Mouse (Mus musculus) retina, adult 2 months (tissue): Measurements from ENCODE around the gene Kank2.
A peak's percentile ranks its signal among the peaks of the same experiment; 100 is the strongest.

ENCODE experiments used
- DNase-seq: peaks from one replicate; pipeline ENCODE4 v3.0.0-alpha.2; 2012; ENCODE audit warnings: low read depth, low spot score

Kank2 gene

GRCm38 (mm10) chr9:21751347-21751746, 47.2 kb downstream of the Kank2 start:
- no peak for DNase-seq

DNA sequence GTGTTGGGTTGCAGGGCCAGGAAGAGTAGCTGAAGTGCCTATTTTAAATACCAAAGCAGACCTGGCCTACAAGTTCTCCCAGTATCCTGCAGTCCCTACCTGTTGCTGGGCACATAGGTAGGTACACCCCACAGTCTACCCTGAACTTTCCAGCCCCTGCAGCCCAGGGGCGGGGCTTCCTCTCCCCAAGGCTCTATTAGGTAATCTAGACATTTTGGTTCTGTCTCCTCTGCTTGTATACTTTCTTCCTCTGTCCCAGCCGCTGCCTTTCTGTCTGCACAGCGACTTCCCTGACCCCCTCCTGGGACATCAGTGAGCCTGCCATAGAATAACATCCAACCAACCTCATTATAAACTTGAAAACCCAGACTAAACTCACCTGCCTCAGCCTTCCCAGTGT, 48.2 kb downstream of the Kank2 start:
- no peak for DNase-seq

DNA sequence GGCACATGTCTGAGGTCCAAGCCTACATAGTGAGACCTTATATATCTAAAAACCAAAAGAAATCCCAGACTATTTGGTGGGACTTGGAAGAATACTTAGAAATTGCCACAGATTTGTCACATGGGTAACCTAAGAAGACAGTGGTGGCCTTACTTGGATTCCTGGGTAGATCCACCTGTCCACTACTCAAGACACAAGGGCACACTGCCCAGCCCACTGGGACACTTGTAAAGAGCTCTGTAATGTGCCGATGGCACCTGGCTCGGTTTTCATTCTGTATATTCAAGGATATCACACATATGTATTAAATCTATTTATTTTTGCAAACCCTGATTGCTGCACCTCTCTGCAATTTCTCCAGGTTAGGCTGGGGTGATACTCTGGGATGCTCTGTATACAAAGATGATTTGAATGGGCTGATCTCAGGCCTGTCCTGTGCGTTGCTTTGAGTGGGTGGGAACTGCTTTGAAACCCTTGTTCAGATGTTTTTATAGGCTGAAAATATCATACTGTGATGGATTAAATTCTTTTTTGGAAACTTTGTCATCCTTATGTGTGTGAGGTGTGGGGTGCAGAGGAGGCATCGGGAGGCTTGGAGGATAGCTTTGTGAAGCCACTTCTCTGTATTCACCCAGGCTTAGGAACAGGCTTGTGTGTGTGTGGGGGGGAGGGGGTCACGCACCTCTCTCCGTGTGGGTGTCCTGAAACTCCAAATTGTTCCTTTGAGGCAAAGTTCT, 49.0 kb downstream of the Kank2 start:
- DNase-seq, result no peak

DNA sequence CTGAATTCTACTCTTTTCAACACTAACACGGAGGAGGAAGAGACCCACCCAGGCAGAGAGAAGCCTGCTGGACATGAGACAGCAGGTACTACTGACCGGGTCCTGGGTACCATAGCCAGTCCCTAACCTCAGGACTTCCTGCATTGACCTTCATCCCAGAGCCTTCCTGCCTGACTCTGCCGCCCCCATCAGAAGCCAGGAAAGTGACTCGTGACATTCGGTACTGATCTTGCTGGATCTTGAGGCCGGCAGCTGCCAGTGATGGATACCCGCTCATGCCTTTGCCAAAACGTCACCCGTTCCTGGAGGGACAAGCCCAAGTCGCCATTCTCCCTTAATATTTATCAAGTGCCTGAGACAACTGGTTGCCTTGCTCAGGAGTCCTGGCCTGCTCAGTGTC, 50.1 kb downstream of the Kank2 start:
- DNase-seq, result no peak

DNA sequence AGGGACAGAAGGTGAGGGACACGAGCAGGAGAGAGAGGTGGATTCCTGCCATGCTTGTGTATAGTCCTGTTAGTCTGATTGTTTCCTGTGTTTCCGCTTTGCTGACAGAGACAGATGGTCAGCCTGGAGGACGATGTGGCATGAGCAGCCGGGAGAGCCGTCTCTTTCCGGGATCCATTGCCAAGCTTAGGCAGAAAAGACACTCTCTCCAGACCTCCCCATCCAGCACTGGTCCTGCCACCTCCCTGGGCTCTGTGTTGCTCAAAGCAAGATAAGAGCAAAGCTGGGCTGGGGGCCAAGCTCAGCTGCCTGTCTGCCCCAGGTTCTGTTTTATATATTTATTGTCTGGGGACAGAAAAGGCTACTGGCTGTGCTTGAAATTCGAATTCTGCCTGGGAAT, 50.5 kb downstream of the Kank2 start:
- DNase-seq, result no peak

GRCm38 (mm10) chr9:21747238-21747774, 51.2 kb downstream of the Kank2 start:
- DNase-seq, result no peak

DNA sequence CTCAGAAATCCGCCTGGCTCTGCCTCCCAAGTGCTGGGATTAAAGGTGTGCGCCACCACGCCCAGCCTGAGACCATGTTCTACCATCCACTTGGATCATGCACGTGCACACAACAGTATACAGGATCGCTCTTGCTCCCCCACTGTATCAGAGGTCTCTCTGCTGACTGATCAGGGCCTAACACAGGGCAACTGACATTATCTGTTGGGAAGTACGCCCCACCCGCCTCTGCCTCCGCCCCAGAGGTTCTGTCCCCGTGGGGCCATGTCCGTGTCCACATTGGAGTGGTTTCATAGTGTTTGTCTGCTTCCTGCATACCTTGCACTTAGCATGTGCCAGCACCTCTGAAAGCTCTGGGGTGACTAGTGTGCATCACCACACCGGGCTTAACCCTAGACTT, 57.0 kb downstream of the Kank2 start:
- no peak for DNase-seq

DNA sequence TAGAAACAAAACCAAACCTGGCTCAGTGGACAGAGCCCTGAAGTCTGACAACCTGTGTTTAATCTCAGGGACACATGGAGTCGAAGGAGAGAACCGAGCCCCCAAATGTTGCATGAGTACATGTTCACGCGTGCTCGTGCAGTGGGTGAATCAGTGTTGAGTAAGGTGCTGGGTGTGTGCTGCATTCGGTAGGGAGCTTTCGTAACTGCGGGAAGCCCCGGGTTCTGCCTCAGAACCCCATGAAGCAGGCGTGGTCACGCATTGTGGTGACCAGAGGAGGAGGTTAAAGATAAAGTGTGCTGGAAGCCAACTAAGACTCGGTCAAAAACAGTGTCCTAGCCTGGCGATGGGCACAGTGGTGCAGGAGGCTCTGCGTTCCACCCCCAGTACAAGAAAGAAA, 58.1 kb downstream of the Kank2 start:
- DNase-seq, result no peak

- no peak for DNase-seq
These were observed 59.8 kb downstream of the Kank2 start for GRCm38 (mm10) chr9:21738776-21739175.

DNA sequence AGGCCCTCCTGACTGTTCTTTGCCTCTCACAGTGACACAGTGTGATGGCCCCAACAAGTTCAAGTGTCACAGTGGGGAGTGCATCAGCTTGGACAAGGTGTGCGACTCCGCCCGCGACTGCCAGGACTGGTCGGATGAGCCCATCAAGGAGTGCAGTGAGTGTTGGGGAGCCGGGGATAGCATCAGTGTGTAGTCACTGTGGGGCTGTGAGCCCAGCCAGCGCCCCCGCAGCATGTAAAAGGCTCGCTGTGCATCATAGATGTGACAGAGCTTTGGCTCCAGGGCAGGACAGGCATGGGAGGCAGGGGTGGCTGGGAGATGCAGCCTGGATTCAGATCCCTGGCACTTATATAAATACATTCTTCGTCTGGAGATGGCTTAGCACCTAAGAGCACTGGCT, 61.4 kb downstream of the Kank2 start:
- no peak for DNase-seq

GRCm38 (mm10) chr9:21736580-21736979, 62.0 kb downstream of the Kank2 start:
- no peak for DNase-seq

- DNase-seq, result no peak
These were observed 63.4 kb downstream of the Kank2 start for GRCm38 (mm10) chr9:21735126-21735525.

DNA sequence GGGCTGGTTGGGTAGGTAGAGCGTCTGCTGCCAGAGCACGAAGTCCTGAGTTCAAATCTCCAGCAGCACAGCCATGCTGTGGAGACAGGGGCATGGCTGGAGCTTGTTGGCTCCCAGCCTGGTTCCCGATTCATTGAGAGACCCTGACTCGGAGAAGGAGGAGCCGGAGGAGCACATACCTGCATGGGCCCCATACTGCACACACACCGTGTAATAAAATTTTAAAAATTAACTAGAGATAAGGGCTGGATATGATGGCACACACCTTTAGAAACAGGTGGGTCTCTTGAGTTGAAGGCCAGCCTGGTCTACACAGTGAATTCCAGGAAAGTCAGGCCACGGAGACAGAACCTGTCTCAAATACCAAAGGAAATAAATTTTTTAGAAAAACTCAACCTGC, 64.6 kb downstream of the Kank2 start:
- DNase-seq, result no peak

GRCm38 (mm10) chr9:21733446-21733845, 65.1 kb downstream of the Kank2 start:
- DNase-seq, result no peak

DNA sequence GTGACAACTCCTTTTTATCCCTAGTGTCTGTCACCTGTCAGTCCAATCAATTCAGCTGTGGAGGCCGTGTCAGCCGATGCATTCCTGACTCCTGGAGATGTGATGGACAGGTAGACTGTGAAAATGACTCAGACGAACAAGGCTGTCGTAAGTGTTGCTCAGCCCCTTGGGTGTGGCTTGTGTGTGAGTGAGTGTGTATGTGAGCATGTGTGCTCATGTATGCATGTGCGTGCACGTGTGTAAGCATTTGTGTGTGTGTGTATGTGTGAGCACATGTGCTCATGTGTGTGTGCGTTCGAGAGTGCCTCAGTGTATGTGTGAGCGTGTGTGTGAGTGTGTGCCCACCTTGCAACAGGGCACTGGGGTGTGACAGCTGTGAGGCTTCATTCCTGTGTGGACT, 66.3 kb downstream of the Kank2 start:
- no peak for DNase-seq

DNA sequence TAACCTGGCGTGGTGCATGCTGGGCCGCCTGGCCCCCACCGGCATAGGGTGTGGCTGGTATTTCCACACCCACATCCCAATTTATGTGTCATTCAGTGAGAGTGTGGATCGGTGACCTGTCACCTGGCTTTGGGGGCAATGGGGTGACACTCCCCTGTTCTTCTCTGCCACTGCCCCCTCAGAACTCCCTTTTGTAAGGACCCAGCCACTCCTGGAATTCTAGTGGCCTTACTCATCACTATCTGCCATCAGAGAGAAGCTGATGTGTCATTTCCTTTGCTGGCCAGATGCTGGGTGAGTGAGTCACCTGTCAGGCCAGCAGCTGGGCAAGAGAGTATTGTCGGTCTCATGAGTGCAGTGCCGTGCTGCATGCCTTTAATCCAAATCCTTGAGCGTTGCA, 69.3 kb downstream of the Kank2 start:
- no peak for DNase-seq

DNA sequence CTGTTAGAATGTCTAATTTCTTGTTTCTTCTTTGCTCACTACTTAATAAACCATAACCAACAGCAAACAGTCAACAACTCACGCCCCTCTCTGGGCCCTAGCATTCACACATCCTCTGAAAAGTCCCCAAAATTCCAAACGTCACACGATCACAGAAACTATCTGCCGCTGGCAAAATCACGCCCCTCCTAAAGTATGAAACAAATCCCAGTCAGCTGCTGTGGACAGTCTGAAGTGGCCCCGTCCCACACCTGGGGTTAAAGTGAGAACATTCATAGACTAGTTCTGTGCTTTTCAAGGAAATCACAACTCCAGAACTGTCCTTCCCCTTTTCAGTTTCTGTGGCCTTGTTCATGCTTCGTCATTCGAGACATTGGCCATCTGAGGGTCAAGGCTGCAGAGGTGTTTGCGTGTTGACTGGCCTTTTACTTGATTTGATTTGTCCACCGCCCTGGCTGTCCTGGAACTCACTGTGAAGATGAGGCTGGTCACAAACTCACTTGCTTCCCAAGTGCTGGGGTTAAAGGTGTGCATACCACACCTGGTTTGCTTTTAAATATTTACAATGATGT, 70.2 kb downstream of the Kank2 start:
- no peak for DNase-seq

DNA sequence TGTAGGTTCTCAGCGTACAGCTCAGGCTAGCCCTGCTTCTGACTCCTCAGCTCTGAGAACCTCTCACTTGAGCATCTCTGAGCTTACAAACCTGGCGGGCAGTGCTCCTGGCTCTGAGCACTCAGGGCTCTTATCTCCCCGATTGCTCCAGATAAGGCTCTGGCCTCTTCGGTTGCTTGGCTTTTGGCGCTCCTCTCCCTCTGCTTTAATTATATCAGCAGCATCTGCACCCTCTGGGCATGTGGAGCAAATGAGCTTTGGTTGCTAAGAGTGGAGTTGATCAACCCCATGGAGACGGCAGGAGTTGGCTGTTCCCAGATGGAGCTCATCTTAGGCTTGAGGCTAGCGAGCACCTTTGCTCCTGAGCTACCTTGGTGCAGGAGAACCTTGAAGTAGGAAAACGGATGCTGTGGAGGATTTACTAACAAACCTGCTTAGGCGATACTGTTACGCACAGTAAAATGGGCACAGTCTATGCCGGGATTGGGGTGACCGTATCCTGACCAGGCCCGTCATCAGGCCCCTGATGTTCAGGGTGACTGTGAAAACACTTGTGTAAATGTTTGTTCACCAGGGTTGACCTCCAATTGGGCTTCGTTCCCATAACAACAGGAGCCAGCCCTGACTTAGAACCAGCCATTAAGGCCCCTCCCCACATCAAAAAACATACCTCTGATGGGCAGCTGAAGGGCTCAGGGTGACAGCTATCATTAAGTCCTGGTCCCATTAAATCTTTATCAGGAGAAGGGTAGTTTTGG, 72.1 kb downstream of the Kank2 start:
- no peak for DNase-seq

DNA sequence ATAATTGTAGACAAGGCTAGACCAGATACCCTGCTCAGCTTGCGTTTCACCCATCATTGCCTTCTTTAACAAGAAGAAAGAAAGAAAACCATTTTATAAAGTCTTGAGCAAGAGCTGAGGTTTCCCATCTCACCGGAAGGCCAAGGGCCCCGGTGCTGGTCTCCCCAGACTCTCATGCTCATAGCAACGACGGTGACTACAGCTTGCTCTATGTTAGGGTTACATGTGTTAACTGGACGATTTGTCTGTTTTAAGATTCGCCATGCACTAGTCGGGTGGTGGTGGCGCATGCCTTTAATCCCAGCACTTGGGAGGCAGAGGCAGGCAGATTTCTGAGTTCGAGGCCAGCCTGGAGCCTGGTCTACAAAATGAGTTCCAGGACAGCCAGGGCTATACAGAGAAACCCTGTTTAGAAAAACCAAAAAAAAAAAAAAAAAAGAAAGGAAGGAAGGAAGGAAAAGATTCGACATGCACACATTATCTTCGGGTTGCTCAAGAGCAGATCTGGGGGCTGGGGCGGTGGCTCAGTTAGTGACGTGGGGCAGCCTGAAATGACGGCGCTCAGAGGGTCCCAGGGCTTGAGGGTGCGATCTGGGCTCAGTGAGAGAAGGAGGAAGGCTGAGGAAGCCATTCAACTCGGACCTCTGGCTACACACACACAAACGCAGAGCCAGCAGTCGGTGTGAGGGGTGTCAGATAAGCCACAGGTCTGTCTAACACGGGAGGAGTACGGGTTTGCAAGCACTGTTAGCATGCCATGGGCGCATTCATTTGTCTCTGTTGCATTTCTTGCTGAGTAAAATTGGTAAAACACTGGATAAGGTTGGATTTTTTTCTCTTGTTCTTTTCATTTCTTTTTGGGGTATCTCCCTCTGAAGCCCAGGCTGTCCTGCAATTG, 73.1 kb downstream of the Kank2 start:
- no peak for DNase-seq

DNA sequence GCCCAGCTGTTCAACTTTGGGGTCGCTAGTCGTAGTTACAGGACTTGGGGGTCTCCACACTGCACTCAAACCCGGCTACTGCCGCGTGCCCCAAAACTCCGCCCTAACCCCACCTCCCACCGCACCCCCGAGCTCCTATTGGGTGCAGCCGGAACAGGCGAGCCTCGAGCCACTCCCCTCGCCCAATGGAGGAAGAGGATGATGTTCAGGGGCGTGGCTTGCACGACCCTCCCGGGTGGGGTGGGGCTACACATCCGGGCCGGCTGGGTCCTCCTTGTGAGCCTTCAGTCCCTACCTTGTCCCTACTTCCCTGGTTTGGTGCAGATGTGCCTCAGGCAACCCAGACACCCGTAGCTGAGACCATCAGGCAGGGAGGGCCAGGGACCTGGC, 74.4 kb downstream of the Kank2 start:
- peak; percentile 36 for DNase-seq

DNA sequence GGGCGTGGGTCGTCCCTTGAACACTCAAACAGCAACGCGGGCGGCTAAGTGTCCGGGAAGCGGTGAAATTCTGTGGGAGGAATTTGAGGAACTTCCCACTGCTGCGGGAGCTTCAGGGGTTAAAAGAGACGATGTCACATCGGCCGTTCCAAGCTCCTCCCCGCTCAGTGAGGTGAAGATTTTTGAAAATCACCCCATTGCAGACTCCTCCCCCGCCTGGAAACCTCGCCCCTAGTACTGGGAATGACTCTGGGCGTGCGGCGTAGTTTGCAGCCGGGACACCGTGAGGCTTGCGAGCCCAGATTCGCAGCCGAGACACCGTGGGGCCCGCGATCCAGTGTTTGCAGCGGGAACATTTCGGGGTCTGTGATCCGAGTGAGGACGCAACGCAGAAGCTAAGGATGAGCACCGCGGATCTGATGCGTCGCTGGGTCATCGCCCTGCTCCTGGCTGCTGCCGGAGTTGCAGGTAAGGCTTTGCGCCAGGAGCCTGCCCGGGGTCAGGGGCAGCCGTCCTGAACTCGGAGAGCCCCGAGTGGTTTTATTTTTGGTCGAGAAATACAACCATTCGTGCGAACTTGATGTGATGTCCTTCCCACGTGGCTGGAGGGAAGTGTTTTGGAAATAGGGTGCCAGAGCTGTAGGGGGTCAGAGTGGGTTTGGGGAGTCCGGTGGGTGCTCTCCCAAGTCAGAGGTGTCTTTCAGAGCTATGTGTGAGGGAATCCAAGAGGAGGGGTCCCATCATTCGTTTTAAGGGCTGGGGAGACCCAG, 75.0 kb downstream of the Kank2 start, which contains the start of gene Ldlr:
Gene Ldlr (plus strand): TSS at position 107 of the 770 bp plus-strand sequence.
- DNase-seq, result no peak
